Mouse (Mus musculus) liver, postnatal 0 days (tissue): ENCODE results near the gene Adar.

Experiments
- CTCF ChIP-seq: sonication (generic); IDR thresholded peaks from 2 replicates; pipeline ENCODE4 v1.5.1; 2016; ENCODE audit warnings: antibody characterized with exemption, low read depth
- EP300 ChIP-seq: IDR thresholded peaks from 2 replicates; pipeline ENCODE4 v1.6.1; 2016; ENCODE audit warnings: antibody characterized with exemption, low read depth, mild to moderate bottlenecking

- TF ChIP-seq CTCF: no peak
- TF ChIP-seq EP300: no peak
Measured at GRCm38 (mm10) chr3:89686031-89686430, 28.8 kb upstream of the Adar start.
